Mouse (Mus musculus) kidney, adult 2 months (tissue): Measurements from ENCODE around the gene Btrc.

ENCODE experiments used
- CTCF ChIP-seq: fragments of 200-500 bp; conservative IDR thresholded peaks from 2 replicates; pipeline ENCODE4 v1.5.1; 2011; ENCODE audit warnings: low read depth, mild to moderate bottlenecking, control low read depth, low read length, moderate library complexity, mixed read lengths; ENCODE audit not compliant: insufficient read depth, insufficient read length
- POLR2A ChIP-seq: fragments of 200-500 bp; IDR thresholded peaks from one replicate; pipeline ENCODE4 v1.6.1; 2011; ENCODE audit warnings: low read depth, low read length, control low read depth

GRCm38 (mm10) chr19:45336718-45337117 lies 26.8 kb upstream of the Btrc start:
- TF ChIP-seq CTCF (no peak), POLR2A (no peak)
